Mouse (Mus musculus) limb, embryonic 15.5 days (tissue): Measurements from ENCODE around the gene Sox13. TPM values are rescaled to one million over a fixed set of nuclear protein-coding genes. Genes with fewer than 3 reads are reported as not detected.

ENCODE experiments used
- ATAC-seq: fragments of 200-750 bp; cut with Nextera tagmentation; 2 replicates; pipeline ENCODE4 v1.8.0; 2017; ENCODE audit warnings: low read depth, moderate TSS enrichment; ENCODE audit not compliant: insufficient number of reproducible peaks, low FRiP score, low TSS enrichment
- H3K27ac ChIP-seq: fragments of 300-500 bp; sonication (generic); 2 replicates; pipeline ENCODE4 v1.5.1; 2015; ENCODE audit warnings: moderate library complexity, mild to moderate bottlenecking, inconsistent platforms
- H3K27me3 ChIP-seq: fragments of 300-500 bp; sonication (generic); 2 replicates; pipeline ENCODE4 v1.6.1; 2015; ENCODE audit warnings: inconsistent platforms
- H3K36me3 ChIP-seq: fragments of 300-500 bp; sonication (generic); 2 replicates; pipeline ENCODE4 v1.6.1; 2015; ENCODE audit warnings: inconsistent platforms
- H3K4me1 ChIP-seq: fragments of 300-500 bp; sonication (generic); 2 replicates; pipeline ENCODE4 v1.6.1; 2015; ENCODE audit warnings: inconsistent platforms
- H3K4me2 ChIP-seq: fragments of 300-500 bp; sonication (generic); 2 replicates; pipeline ENCODE4 v1.6.1; 2015; ENCODE audit warnings: mild to moderate bottlenecking, inconsistent platforms
- H3K4me3 ChIP-seq: fragments of 300-500 bp; sonication (generic); 2 replicates; pipeline ENCODE4 v1.5.1; 2015; ENCODE audit warnings: mild to moderate bottlenecking, inconsistent platforms
- H3K9ac ChIP-seq: fragments of 300-500 bp; sonication (generic); 2 replicates; pipeline ENCODE4 v1.6.1; 2015; ENCODE audit warnings: inconsistent platforms
- H3K9me3 ChIP-seq: fragments of 300-500 bp; sonication (generic); 2 replicates; pipeline ENCODE4 v1.6.1; 2016; ENCODE audit warnings: inconsistent platforms
- WGBS: fragments of 180-500 bp; shearing (Covaris S2); methylation state at CpG from one replicate; pipeline ENCODE4 v1.1.7; 2015; 5-methylcytosine and 5-hydroxymethylcytosine counted together
- polyA plus RNA-seq: library from polyadenylated mRNA; unstranded; fragments of >200 nt; fragmentation: Nextera tagmentation; extraction: Ambion mirVana; gene quantifications from 2 replicates; pipeline ENCODE4 v1.2.1, GENCODE M21; 2015

The Sox13 gene
- polyA plus RNA-seq, 1 experiment from 2014 or later, result 4.1 TPM

- Histone ChIP-seq H3K9me3 (no peaks in the 10 kb centered on the region), H3K4me3 (no peak overlapping the region), H3K4me1 (peaks cover 8% of the 10 kb centered on the region), H3K4me2 (no peak overlapping the region), H3K36me3 (0 out of 2 replicates have a peak, but pooled peaks cover 1% of the 10 kb centered on the region), H3K27ac (no peak overlapping the region), H3K9ac (no peak overlapping the region), H3K27me3 (no peaks in the 10 kb centered on the region)
- no peak for ATAC-seq
- WGBS, result 92% methylated on average over 5 of the region's 5 CpGs
These were observed 27.5 kb downstream of the Sox13 start for GRCm38 (mm10) chr1:133396693-133397092.

- H3K27me3 ChIP-seq, result no peaks in the 10 kb centered on the region
- WGBS, result 55% methylated on average over 4 of the region's 4 CpGs
- ATAC-seq, result no peak
These were observed 29.5 kb downstream of the Sox13 start for GRCm38 (mm10) chr1:133394702-133395101.

GRCm38 (mm10) chr1:133387539-133388268, 36.5 kb downstream of the Sox13 start:
- Histone ChIP-seq H3K27me3 (no peaks in the 10 kb centered on the region), H3K9ac (no peak overlapping the region), H3K27ac (no peak overlapping the region), H3K4me3 (no peak overlapping the region), H3K4me1 (peaks cover 5% of the 10 kb centered on the region; the same call in 1 of the 2 replicates), H3K9me3 (no peaks in the 10 kb centered on the region), H3K4me2 (no peak overlapping the region), H3K36me3 (peaks cover 10% of the 10 kb centered on the region; the same call in 1 of the 2 replicates)
- no peak for ATAC-seq
- WGBS, result 74% methylated on average over 19 of the region's 19 CpGs

More at GRCm38 (mm10) chr1:133394702-133395101, 29.5 kb downstream of the Sox13 start:
- H3K4me3 ChIP-seq, result no peak overlapping the region
- H3K4me1 ChIP-seq, result peaks cover 8% of the 10 kb centered on the region
- no peak overlapping the region for H3K27ac ChIP-seq
- no peak overlapping the region for H3K9ac ChIP-seq
- no peaks in the 10 kb centered on the region for H3K9me3 ChIP-seq
- H3K36me3 ChIP-seq, result 0 out of 2 replicates have a peak, but pooled peaks cover 3% of the 10 kb centered on the region
- no peak overlapping the region for H3K4me2 ChIP-seq

GRCm38 (mm10) chr1:133386209-133386608, 38.0 kb downstream of the Sox13 start:
- no peaks in the 10 kb centered on the region for H3K27me3 ChIP-seq
- no peak overlapping the region for H3K27ac ChIP-seq
- WGBS, result 79% methylated on average over 11 of the region's 11 CpGs
- H3K9me3 ChIP-seq, result no peaks in the 10 kb centered on the region
- no peak overlapping the region for H3K4me3 ChIP-seq
- H3K4me2 ChIP-seq, result no peak overlapping the region
- no peak overlapping the region for H3K9ac ChIP-seq
- H3K36me3 ChIP-seq, result peaks cover 7% of the 10 kb centered on the region; the same call in 1 of the 2 replicates
- peaks cover 5% of the 10 kb centered on the region; the same call in 1 of the 2 replicates for H3K4me1 ChIP-seq
- no peak for ATAC-seq

- Histone ChIP-seq H3K27ac (no peak overlapping the region), H3K27me3 (no peaks in the 10 kb centered on the region), H3K4me3 (no peak overlapping the region), H3K36me3 (peaks cover 7% of the 10 kb centered on the region; the same call in 1 of the 2 replicates), H3K9me3 (no peaks in the 10 kb centered on the region), H3K4me2 (no peak overlapping the region), H3K4me1 (peaks cover 5% of the 10 kb centered on the region; the same call in 1 of the 2 replicates), H3K9ac (no peak overlapping the region)
- WGBS, result 37% methylated on average over 9 of the region's 9 CpGs
- no peak for ATAC-seq
These were observed 38.7 kb downstream of the Sox13 start for GRCm38 (mm10) chr1:133385506-133385905.

- Histone ChIP-seq H3K36me3 (peaks cover 7% of the 10 kb centered on the region; the same call in 1 of the 2 replicates), H3K4me1 (peaks cover 5% of the 10 kb centered on the region; the same call in 1 of the 2 replicates), H3K4me3 (no peak overlapping the region), H3K4me2 (no peak overlapping the region), H3K9me3 (no peaks in the 10 kb centered on the region), H3K27me3 (no peaks in the 10 kb centered on the region), H3K27ac (no peak overlapping the region), H3K9ac (no peak overlapping the region)
- 87% methylated on average over 14 of the region's 14 CpGs for WGBS
- no peak for ATAC-seq
These were observed 40.9 kb downstream of the Sox13 start for GRCm38 (mm10) chr1:133383157-133383783.

GRCm38 (mm10) chr1:133382552-133383155, 41.5 kb downstream of the Sox13 start:
- H3K27ac ChIP-seq, result no peak overlapping the region
- no peak overlapping the region for H3K9ac ChIP-seq

GRCm38 (mm10) chr1:133382008-133382407, 42.2 kb downstream of the Sox13 start:
- Histone ChIP-seq H3K27ac (no peak overlapping the region), H3K4me1 (peaks cover 5% of the 10 kb centered on the region; the same call in 1 of the 2 replicates), H3K4me3 (no peak overlapping the region), H3K9ac (no peak overlapping the region), H3K9me3 (no peaks in the 10 kb centered on the region), H3K36me3 (peaks cover 7% of the 10 kb centered on the region; the same call in 1 of the 2 replicates), H3K27me3 (no peaks in the 10 kb centered on the region), H3K4me2 (no peak overlapping the region)
- 6% methylated on average over 9 of the region's 9 CpGs for WGBS
- ATAC-seq, result no peak

More at GRCm38 (mm10) chr1:133382552-133383155, 41.5 kb downstream of the Sox13 start:
- ATAC-seq, result no peak
- Histone ChIP-seq H3K9me3 (no peaks in the 10 kb centered on the region), H3K36me3 (peaks cover 7% of the 10 kb centered on the region; the same call in 1 of the 2 replicates), H3K27me3 (no peaks in the 10 kb centered on the region), H3K4me3 (no peak overlapping the region), H3K4me1 (peaks cover 5% of the 10 kb centered on the region; the same call in 1 of the 2 replicates), H3K4me2 (no peak overlapping the region)
- 61% methylated on average over 12 of the region's 12 CpGs for WGBS

GRCm38 (mm10) chr1:133380347-133381065, 43.7 kb downstream of the Sox13 start:
- no peak for ATAC-seq
- no peaks in the 10 kb centered on the region for H3K9me3 ChIP-seq
- 74% methylated on average over 14 of the region's 14 CpGs for WGBS
- no peak overlapping the region for H3K4me3 ChIP-seq
- no peak overlapping the region for H3K4me2 ChIP-seq
- H3K4me1 ChIP-seq, result no peaks in the 10 kb centered on the region
- H3K9ac ChIP-seq, result no peak overlapping the region
- H3K36me3 ChIP-seq, result peaks cover 7% of the 10 kb centered on the region; the same call in 1 of the 2 replicates
- no peak overlapping the region for H3K27ac ChIP-seq
- H3K27me3 ChIP-seq, result no peaks in the 10 kb centered on the region

GRCm38 (mm10) chr1:133379986-133380320, 44.2 kb downstream of the Sox13 start:
- 79% methylated on average over 3 of the region's 3 CpGs for WGBS
- H3K9ac ChIP-seq, result no peak overlapping the region
- no peak overlapping the region for H3K4me2 ChIP-seq
- no peak overlapping the region for H3K27ac ChIP-seq
- no peaks in the 10 kb centered on the region for H3K9me3 ChIP-seq
- no peaks in the 10 kb centered on the region for H3K4me1 ChIP-seq
- no peak overlapping the region for H3K4me3 ChIP-seq
- ATAC-seq, result no peak
- peaks cover 7% of the 10 kb centered on the region; the same call in 1 of the 2 replicates for H3K36me3 ChIP-seq
- no peaks in the 10 kb centered on the region for H3K27me3 ChIP-seq

- Histone ChIP-seq H3K4me1 (no peaks in the 10 kb centered on the region), H3K27me3 (no peaks in the 10 kb centered on the region), H3K4me3 (no peak overlapping the region), H3K36me3 (peaks cover 6% of the 10 kb centered on the region; the same call in 1 of the 2 replicates), H3K27ac (no peak overlapping the region), H3K9ac (no peak overlapping the region), H3K9me3 (no peaks in the 10 kb centered on the region), H3K4me2 (no peak overlapping the region)
- 69% methylated on average over 10 of the region's 10 CpGs for WGBS
- no peak for ATAC-seq
These were observed 44.8 kb downstream of the Sox13 start for GRCm38 (mm10) chr1:133379254-133379985.
